Mouse (Mus musculus): Measurements from ENCODE around the gene Kcnk5.

Kcnk5 gene

GRCm38 (mm10) chr14:20181466-20181921 is at the start of gene Kcnk5:
Kcnk5 (minus strand) TSS chr14:20181809.
- peak; percentile 52 for DNase-seq (ENCODE audit: extremely low spot score, low read depth, low spot score)

- no peak for DNase-seq (ENCODE audit: extremely low spot score, low read depth, low spot score)
Observed at GRCm38 (mm10) chr14:20230063-20230491, 48.5 kb upstream of the Kcnk5 start.

DNA sequence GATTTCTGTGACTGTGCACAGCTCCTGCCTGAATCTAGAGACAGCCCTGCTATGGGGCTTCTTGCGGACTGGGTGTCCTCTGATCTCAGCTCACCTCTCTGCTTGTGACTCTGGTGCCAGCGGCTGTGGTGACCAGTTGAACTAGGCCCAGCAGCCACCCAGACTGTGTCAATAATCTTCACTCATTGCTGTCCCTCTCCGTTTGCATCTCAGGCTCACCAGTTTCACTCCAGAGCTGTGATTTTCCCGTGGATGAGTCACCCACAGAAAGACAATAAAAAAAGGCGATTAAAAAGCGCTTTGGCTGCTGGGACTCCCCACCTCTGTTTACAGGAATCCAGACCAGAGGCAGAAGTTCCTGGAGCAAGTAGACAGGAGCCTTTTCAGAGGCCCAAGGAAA is 47.8 kb upstream of the Kcnk5 start:
- no peak for DNase-seq (ENCODE audit: extremely low spot score, low read depth, low spot score)

- no peak for DNase-seq (ENCODE audit: extremely low spot score, low read depth, low spot score)
Observed at GRCm38 (mm10) chr14:20228336-20228735, 46.7 kb upstream of the Kcnk5 start.

DNA sequence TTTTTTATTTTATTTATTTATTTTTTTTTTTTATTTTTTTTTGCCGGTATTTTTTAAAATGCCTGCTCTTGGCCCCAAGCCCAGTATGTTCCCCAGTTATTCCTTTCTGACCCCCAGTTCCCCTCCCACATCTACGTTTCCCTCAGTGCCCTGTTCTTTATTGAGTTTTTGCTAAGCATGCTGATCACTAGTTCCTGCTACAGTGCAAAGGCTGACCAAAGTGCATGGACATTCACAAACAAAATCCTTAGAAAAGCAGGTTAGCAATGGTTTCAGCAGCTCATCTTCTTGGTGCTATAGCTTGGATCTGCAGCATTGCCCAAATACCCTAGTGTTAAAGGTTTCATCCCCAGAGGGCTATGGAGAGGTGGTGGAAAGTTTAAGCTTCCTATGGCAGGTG is 45.4 kb upstream of the Kcnk5 start:
- no peak for DNase-seq (ENCODE audit: extremely low spot score, low read depth, low spot score)

- DNase-seq (ENCODE audit: extremely low spot score, low read depth, low spot score): no peak
Observed at GRCm38 (mm10) chr14:20226488-20226887, 44.9 kb upstream of the Kcnk5 start.

GRCm38 (mm10) chr14:20225525-20225924 is 43.9 kb upstream of the Kcnk5 start:
- DNase-seq (ENCODE audit: extremely low spot score, low read depth, low spot score): no peak

GRCm38 (mm10) chr14:20224576-20225218 is 43.1 kb upstream of the Kcnk5 start:
- no peak for DNase-seq (ENCODE audit: extremely low spot score, low read depth, low spot score)

DNA sequence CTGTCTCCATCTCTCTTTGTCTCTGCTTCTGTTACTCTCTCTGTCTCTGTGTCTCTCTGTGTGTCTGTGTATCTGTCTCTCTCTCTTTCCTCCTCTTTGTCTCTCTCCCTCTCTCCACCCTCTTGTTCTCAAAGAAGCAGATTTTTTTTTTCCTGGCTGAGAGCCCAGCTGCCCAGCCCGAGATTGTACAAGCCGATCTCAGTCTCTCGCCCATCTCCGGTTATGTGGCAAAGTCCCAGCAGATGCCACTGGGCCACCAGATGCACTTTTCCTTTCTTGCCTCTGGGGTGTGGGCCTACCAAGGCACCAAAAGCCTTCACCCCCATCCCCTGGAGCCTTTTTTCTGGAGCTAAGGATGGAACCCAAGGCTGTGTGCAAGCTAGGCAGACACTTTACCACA is 42.6 kb upstream of the Kcnk5 start:
- DNase-seq (ENCODE audit: extremely low spot score, low read depth, low spot score): no peak

DNA sequence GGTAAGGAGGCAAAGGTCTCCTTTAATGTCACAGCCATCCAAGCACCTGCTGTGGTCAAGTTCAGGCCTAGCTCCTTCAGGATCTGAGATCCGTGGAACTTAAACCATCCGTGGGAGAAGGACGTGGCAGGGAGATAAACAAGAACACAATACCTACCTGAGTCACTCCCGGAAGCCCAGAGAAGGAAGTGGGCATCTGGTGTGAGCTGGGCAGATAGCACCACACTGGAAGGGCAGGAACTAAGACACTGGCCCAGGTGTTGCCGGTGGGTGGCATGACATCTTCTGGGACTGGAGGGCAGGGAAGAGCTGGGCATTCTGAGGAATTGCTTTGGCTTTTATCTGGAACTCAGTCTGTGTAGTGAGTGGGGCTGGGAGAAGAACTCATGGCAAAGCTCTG is 41.6 kb upstream of the Kcnk5 start:
- no peak for DNase-seq (ENCODE audit: extremely low spot score, low read depth, low spot score)

DNA sequence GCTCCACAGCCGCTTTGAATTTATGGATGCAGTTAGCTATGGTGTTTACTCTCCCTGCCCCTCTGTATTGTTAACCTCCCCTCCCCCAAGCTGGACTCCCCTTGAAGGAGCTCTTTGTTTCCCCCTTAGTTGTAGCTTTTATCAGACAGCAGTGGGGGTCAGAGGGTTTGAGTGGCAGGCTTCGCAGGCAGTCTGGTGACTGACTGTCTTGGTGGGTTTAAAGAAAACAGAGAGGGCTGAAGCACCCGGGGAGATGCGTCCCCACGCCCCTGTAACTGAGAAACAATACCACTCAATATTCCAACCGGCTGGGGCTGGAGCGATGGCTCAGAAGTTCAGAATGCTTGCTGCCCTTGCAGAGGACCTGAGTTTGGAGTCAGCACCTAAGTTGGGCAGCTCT is 39.5 kb upstream of the Kcnk5 start:
- DNase-seq (ENCODE audit: extremely low spot score, low read depth, low spot score): no peak

- DNase-seq (ENCODE audit: extremely low spot score, low read depth, low spot score): no peak
Observed at GRCm38 (mm10) chr14:20219849-20220248, 38.2 kb upstream of the Kcnk5 start.

GRCm38 (mm10) chr14:20217299-20217864 is 35.8 kb upstream of the Kcnk5 start:
- DNase-seq (ENCODE audit: extremely low spot score, low read depth, low spot score): no peak

DNA sequence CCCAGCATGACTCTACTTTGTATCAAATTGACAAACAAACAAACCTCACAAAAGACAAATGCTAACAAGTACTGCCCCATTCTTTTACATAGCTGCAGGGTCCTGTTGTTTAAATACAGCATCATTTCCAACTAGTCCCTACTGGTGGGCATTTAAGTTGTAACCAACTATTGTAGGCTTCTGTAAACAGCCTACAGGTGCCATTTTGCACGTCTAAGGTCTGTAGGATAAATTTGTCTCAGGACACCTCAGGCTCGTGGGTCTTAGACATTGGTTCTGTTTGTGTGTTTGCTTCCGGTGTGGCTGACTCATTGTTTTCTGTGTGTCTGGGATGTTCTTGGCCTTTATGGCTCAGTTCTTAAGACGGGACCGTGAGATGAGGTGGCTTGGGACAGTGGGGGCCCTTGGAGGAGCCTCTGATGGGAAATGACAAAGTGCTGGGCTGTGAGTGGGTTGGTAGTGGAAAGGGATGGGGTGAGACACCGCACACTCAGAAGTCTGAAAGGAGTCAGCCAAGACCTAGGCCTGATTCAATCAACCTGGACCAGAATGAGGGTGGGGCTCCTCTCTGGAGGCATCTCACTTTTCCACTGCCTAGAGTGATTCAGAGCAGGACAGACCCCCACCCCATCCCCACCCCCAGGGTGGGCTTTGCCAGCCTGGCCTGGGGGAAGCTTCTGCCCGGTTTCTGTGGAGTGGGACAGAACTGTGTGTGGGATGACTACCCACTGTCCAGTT is 35.1 kb upstream of the Kcnk5 start:
- no peak for DNase-seq (ENCODE audit: extremely low spot score, low read depth, low spot score)

DNA sequence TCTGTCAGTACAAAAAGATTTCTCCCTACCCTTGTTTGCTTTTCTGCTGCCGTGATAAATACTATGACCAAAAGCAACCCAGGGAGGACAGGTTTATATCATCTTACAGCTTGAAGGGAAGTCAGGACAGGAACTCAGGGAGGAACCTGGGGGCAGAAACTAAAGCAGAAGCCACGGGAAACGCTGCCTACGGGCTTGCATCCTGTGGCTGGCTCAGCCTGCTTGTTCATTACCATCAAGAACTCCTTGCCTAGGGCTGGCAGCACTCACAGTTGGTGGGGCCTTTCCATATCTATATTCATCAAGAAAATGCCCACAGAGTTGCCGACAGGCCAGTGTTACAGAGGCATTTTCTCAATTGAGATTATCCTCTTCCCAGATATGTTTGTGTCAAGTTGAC is 34.2 kb upstream of the Kcnk5 start:
- DNase-seq (ENCODE audit: extremely low spot score, low read depth, low spot score): no peak

DNA sequence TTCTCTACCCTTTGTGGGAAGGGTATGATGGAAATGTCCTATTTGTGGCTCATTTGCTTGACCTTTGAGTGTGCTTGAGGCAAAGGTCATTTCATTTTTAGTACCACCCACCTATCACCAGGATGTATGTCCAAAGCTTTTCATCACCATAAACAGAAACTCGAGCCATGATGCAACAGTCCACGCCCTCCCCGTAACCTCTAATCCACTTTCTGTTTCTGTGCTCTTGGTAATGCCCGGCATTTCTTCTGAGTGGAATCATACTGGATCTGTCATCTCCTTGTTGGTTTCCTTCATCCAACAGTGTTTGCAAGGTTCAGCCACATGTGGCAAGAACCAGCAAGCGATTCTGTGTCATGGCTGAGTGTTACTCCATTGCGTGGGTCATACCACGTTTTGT is 32.5 kb upstream of the Kcnk5 start:
- no peak for DNase-seq (ENCODE audit: extremely low spot score, low read depth, low spot score)

GRCm38 (mm10) chr14:20211754-20212601 is 30.4 kb upstream of the Kcnk5 start:
- DNase-seq (ENCODE audit: extremely low spot score, low read depth, low spot score): no peak

DNA sequence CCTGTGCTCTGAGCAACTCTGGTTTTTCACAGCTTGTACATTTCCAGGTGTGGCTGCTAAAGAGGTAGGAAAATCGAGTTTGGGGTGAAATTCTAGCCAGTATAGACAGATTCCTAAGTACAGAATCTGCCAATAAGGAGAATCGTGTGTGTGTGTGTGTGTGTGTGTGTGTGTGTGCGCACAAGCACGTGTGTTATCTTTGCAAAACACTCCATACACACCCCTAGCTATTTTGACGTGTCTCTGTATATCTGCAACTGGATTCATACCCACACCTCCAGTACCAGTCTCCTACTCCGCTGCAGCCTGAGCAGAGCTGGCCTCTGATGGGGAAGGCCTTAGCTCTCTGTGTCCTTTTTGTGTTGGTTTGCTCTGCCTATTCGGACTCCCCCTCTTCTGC is 28.3 kb upstream of the Kcnk5 start:
- DNase-seq (ENCODE audit: extremely low spot score, low read depth, low spot score): no peak

DNA sequence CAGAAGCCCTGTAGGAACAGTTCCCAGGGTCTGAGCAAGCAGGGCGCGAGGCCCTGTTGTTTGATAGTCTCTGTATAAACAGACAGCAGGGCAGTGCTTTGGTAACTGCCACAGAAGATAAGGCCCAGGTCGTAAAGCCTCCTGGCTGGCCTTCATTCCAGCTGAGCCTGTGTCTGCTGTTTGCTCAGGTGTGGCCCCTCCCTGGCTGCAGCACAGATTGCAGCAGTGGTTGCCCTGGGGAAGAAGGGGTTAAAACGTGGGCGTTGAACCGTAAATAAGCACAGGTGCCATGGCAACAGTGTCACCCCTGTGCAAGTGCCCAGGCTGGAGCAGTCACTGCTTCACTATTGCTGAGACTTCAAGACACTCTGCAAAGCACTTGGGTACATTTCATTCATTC is 26.8 kb upstream of the Kcnk5 start:
- DNase-seq (ENCODE audit: extremely low spot score, low read depth, low spot score): no peak

DNA sequence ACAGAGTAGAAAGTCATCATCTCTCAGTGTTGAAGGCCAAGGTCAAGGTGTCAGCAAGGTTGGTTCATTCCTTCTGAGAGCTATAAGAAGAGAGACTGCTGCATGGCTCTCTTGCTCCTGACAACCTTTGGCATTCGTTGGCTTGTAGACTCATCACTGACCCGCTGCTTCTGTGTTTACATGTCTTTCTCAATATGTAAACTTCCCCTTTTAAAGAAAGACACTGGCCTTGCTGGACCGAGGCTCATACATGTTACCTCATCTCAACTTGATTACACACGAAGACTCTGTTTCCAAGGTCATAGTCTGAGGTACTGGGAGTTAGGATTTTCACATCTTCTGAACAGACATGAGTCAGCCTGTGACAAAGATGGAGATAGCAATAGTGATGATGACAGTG is 24.1 kb upstream of the Kcnk5 start:
- DNase-seq (ENCODE audit: extremely low spot score, low read depth, low spot score): no peak

- no peak for DNase-seq (ENCODE audit: extremely low spot score, low read depth, low spot score)
Observed at GRCm38 (mm10) chr14:20203301-20203700, 21.7 kb upstream of the Kcnk5 start.

Measured in hindlimb bud, embryonic 11.5 days (tissue).